Mouse (Mus musculus) stomach, embryonic 16.5 days (tissue): ENCODE measurements around the gene Tmem230. TPM values are rescaled to one million over a fixed set of nuclear protein-coding genes. Genes with fewer than 3 reads are reported as not detected.

Source experiments
- ATAC-seq: fragments of 200-750 bp; cut with Nextera tagmentation; 2 replicates; pipeline ENCODE4 v1.8.0; 2017; ENCODE audit warnings: moderate number of reproducible peaks, moderate TSS enrichment; ENCODE audit not compliant: insufficient read depth, low FRiP score
- H3K27ac ChIP-seq: fragments of 300-500 bp; sonication (generic); 2 replicates; pipeline ENCODE4 v1.5.1; 2014; ENCODE audit warnings: low read length
- H3K27me3 ChIP-seq: fragments of 300-500 bp; sonication (generic); 2 replicates; pipeline ENCODE4 v1.6.1; 2014; ENCODE audit warnings: low read length, control low read depth, mixed read lengths; ENCODE audit not compliant: control insufficient read depth, insufficient read depth
- H3K36me3 ChIP-seq: fragments of 300-500 bp; sonication (generic); 2 replicates; pipeline ENCODE4 v1.6.1; 2014; ENCODE audit warnings: low read length; ENCODE audit not compliant: control insufficient read depth, insufficient read depth
- H3K4me1 ChIP-seq: fragments of 300-500 bp; sonication (generic); 2 replicates; pipeline ENCODE4 v1.6.1; 2014; ENCODE audit warnings: low read length, control low read depth, mixed read lengths; ENCODE audit not compliant: control insufficient read depth, insufficient read depth
- H3K4me2 ChIP-seq: fragments of 300-500 bp; sonication (generic); 2 replicates; pipeline ENCODE4 v1.6.1; 2014; ENCODE audit warnings: low read depth, low read length, mixed read lengths
- H3K4me3 ChIP-seq: fragments of 300-500 bp; sonication (generic); replicated peaks from 2 replicates; pipeline ENCODE4 v1.5.1; 2014; ENCODE audit warnings: mild to moderate bottlenecking, low read length
- H3K9ac ChIP-seq: fragments of 300-500 bp; sonication (generic); 2 replicates; pipeline ENCODE4 v1.6.1; 2014; ENCODE audit warnings: low read length
- H3K9me3 ChIP-seq: fragments of 300-500 bp; sonication (generic); replicated peaks from 2 replicates; pipeline ENCODE4 v1.6.1; 2016; ENCODE audit warnings: low read length, control low read depth; ENCODE audit not compliant: control insufficient read depth
- WGBS: fragments of 180-500 bp; shearing (Covaris S2); extraction: QIAGEN DNeasy Blood & Tissue Kit; methylation state at CpG from one replicate; pipeline ENCODE4 v1.1.7; 2014; 5-methylcytosine and 5-hydroxymethylcytosine counted together
- polyA plus RNA-seq: library from polyadenylated mRNA; unstranded; fragments of >200 nt; fragmentation: Nextera tagmentation; extraction: Ambion mirVana; gene quantifications from 2 replicates; pipeline ENCODE4 v1.2.1, GENCODE M21; 2015

The Tmem230 gene
- polyA plus RNA-seq, 1 experiment from 2014 or later: 40.6 TPM

GRCm38 (mm10) chr2:132195602-132196001, 52.0 kb downstream of the Tmem230 start:
- no peak overlapping the region for H3K4me3 ChIP-seq
- H3K36me3 ChIP-seq: no peaks in the 10 kb centered on the region
- H3K4me1 ChIP-seq: no peaks in the 10 kb centered on the region
- no peak overlapping the region for H3K9ac ChIP-seq
- ATAC-seq: no peak
- no peaks in the 10 kb centered on the region for H3K27me3 ChIP-seq
- no peaks in the 10 kb centered on the region for H3K9me3 ChIP-seq
- H3K4me2 ChIP-seq: no peak overlapping the region
- WGBS: 81% methylated on average over 2 of the region's 2 CpGs
- no peak overlapping the region for H3K27ac ChIP-seq

- Histone ChIP-seq H3K4me2 (no peak overlapping the region), H3K9ac (no peak overlapping the region), H3K4me1 (no peaks in the 10 kb centered on the region), H3K36me3 (no peaks in the 10 kb centered on the region), H3K4me3 (no peak overlapping the region), H3K27ac (no peak overlapping the region), H3K9me3 (no peaks in the 10 kb centered on the region), H3K27me3 (no peaks in the 10 kb centered on the region)
- ATAC-seq: no peak
- 67% methylated on average over 3 of the region's 3 CpGs for WGBS
Measured at GRCm38 (mm10) chr2:132190602-132191161, 56.9 kb downstream of the Tmem230 start.

Other genes with a start within 250 kb of the Tmem230 start
- 13.4 and 16.4 TPM in 2 replicates for gene Rassf2, start 217.5 kb downstream of the Tmem230 start, polyA plus RNA-seq
- 11.5 and 12.1 TPM in 2 replicates for gene Slc23a2, start 102.7 kb downstream of the Tmem230 start, polyA plus RNA-seq
- gene Pcna, start 5.5 kb upstream of the Tmem230 start, polyA plus RNA-seq: 197 and 208 TPM in 2 replicates
- gene Cds2, start 15.3 kb upstream of the Tmem230 start, polyA plus RNA-seq: 19.7 and 20.3 TPM in 2 replicates
- gene Prokr2, start 137.6 kb upstream of the Tmem230 start, polyA plus RNA-seq: 0.23 and 0.35 TPM in 2 replicates